Mouse (Mus musculus) erythroblast, adult 5-6 weeks (primary cell): ENCODE data around the gene Ano8. TPM values are rescaled to one million over a fixed set of nuclear protein-coding genes. Genes with fewer than 3 reads are reported as not detected.
"Not testable (repeated sequence)": the region's sequence is repeated elsewhere in the genome, so short reads cannot be mapped to it uniquely, and the experiment has no call there.

ENCODE experiments used
- ATAC-seq: replicated peaks from 2 replicates; pipeline ENCODE4 v1.8.0; 2016; ENCODE audit warnings: moderate number of reproducible peaks, mild to moderate bottlenecking, moderate TSS enrichment, inconsistent platforms; ENCODE audit not compliant: poor library complexity, low FRiP score, severe bottlenecking
- total RNA-seq, 2 experiments: library from RNA; stranded (forward) in 1 of 2; stranded (reverse) in 1 of 2; fragments of 150-400 nt in 1 of 2; fragments of 200-764, 138-1000 nt in 1 of 2; gene quantifications; 2 replicates each; pipeline versions ENCODE4 v1.2.3 to v1.2.4; 2015 to 2017; ENCODE audit warnings: low replicate concordance in 2 of 2

Gene Ano8
- total RNA-seq, 2 experiments from 2014 or later = not detected

GRCm38 (mm10) chr8:71456906-71457305 lies 28.9 kb downstream of the Ano8 start:
- ATAC-seq = peak; percentile 67

GRCm38 (mm10) chr8:71454668-71455067 lies 31.1 kb downstream of the Ano8 start:
- no peak for ATAC-seq

GRCm38 (mm10) chr8:71452669-71453068 lies 33.1 kb downstream of the Ano8 start:
- ATAC-seq = no peak

- no peak for ATAC-seq
Observed at GRCm38 (mm10) chr8:71451777-71452176, 34.0 kb downstream of the Ano8 start.

- no peak for ATAC-seq
Observed at GRCm38 (mm10) chr8:71451337-71451736, 34.4 kb downstream of the Ano8 start.

- ATAC-seq = no peak
Observed at GRCm38 (mm10) chr8:71445096-71445495, 40.7 kb downstream of the Ano8 start.

GRCm38 (mm10) chr8:71441404-71441803 lies 44.4 kb downstream of the Ano8 start:
- ATAC-seq = peak; percentile 85

- ATAC-seq = no peak
Observed at GRCm38 (mm10) chr8:71437041-71437440, 48.7 kb downstream of the Ano8 start.

GRCm38 (mm10) chr8:71432935-71433334 lies 52.8 kb downstream of the Ano8 start:
- not testable (repeated sequence) for ATAC-seq

Other genes with a start within 250 kb of the Ano8 start
- 8.1 and 13.6 TPM in 2 replicates for gene Myo9b, start 213.2 kb downstream of the Ano8 start, total RNA-seq (2015; ENCODE audit: low replicate concordance)
- 14.5 and 22.6 TPM in 2 replicates for gene Myo9b, start 213.2 kb downstream of the Ano8 start, total RNA-seq (2017; ENCODE audit: low replicate concordance)
- gene Haus8, start 213.0 kb downstream of the Ano8 start, total RNA-seq (2015; ENCODE audit: low replicate concordance) = 10.8 and 12.7 TPM in 2 replicates
- gene Haus8, start 213.0 kb downstream of the Ano8 start, total RNA-seq (2017; ENCODE audit: low replicate concordance) = 20.8 and 32.6 TPM in 2 replicates
- 35.2 and 37.4 TPM in 2 replicates for gene Use1, start 119.1 kb downstream of the Ano8 start, total RNA-seq (2015; ENCODE audit: low replicate concordance)
- 34.8 and 38.3 TPM in 2 replicates for gene Use1, start 119.1 kb downstream of the Ano8 start, total RNA-seq (2017; ENCODE audit: low replicate concordance)
- 2.1 and 4.0 TPM in 2 replicates for gene Ocel1, start 114.7 kb downstream of the Ano8 start, total RNA-seq (2015; ENCODE audit: low replicate concordance)
- gene Ocel1, start 114.7 kb downstream of the Ano8 start, total RNA-seq (2017; ENCODE audit: low replicate concordance) = 2.6 and 3.2 TPM in 2 replicates
- gene Nr2f6, start 104.0 kb downstream of the Ano8 start, total RNA-seq (2015; ENCODE audit: low replicate concordance) = 1.7 and 6.9 TPM in 2 replicates
- 0.42 and 0.94 TPM in 2 replicates for gene Nr2f6, start 104.0 kb downstream of the Ano8 start, total RNA-seq (2017; ENCODE audit: low replicate concordance)
- not detected in 2 replicates for gene Ushbp1, start 90.2 kb downstream of the Ano8 start, total RNA-seq (2015; ENCODE audit: low replicate concordance)
- not detected in 2 replicates for gene Ushbp1, start 90.2 kb downstream of the Ano8 start, total RNA-seq (2017; ENCODE audit: low replicate concordance)
- 31.9 and 60.8 TPM in 2 replicates for gene Babam1, start 89.1 kb downstream of the Ano8 start, total RNA-seq (2015; ENCODE audit: low replicate concordance)
- gene Babam1, start 89.1 kb downstream of the Ano8 start, total RNA-seq (2017; ENCODE audit: low replicate concordance) = 29.0 and 35.2 TPM in 2 replicates
- 8.2 and 10.8 TPM in 2 replicates for gene Ankle1, start 80.0 kb downstream of the Ano8 start, total RNA-seq (2015; ENCODE audit: low replicate concordance)
- 35.5 and 44.7 TPM in 2 replicates for gene Ankle1, start 80.0 kb downstream of the Ano8 start, total RNA-seq (2017; ENCODE audit: low replicate concordance)
- gene Abhd8, start 22.3 kb downstream of the Ano8 start, total RNA-seq (2015; ENCODE audit: low replicate concordance) = 0.58 and 0.63 TPM in 2 replicates
- gene Abhd8, start 22.3 kb downstream of the Ano8 start, total RNA-seq (2017; ENCODE audit: low replicate concordance) = 2.2 and 3.5 TPM in 2 replicates
- 1.9 and 20.9 TPM in 2 replicates for gene Mrpl34, start 21.0 kb downstream of the Ano8 start, total RNA-seq (2015; ENCODE audit: low replicate concordance)
- gene Mrpl34, start 21.0 kb downstream of the Ano8 start, total RNA-seq (2017; ENCODE audit: low replicate concordance) = 6.0 and 12.1 TPM in 2 replicates
- gene Dda1, start 16.8 kb downstream of the Ano8 start, total RNA-seq (2015; ENCODE audit: low replicate concordance) = 7.7 and 15.0 TPM in 2 replicates
- gene Dda1, start 16.8 kb downstream of the Ano8 start, total RNA-seq (2017; ENCODE audit: low replicate concordance) = 5.7 and 7.9 TPM in 2 replicates
- gene Gtpbp3, start 2.1 kb upstream of the Ano8 start, total RNA-seq (2015; ENCODE audit: low replicate concordance) = 0.58 and 3.1 TPM in 2 replicates
- gene Gtpbp3, start 2.1 kb upstream of the Ano8 start, total RNA-seq (2017; ENCODE audit: low replicate concordance) = 1.7 and 3.9 TPM in 2 replicates
- gene Plvap, start 25.8 kb upstream of the Ano8 start, total RNA-seq (2015; ENCODE audit: low replicate concordance) = 0.84 TPM in 1 of 2 replicates, not detected in the other
- gene Plvap, start 25.8 kb upstream of the Ano8 start, total RNA-seq (2017; ENCODE audit: low replicate concordance) = 0.26 TPM in 1 of 2 replicates, not detected in the other
- not detected in 2 replicates for gene Ccdc194, start 39.7 kb upstream of the Ano8 start, total RNA-seq (2015; ENCODE audit: low replicate concordance)
- gene Ccdc194, start 39.7 kb upstream of the Ano8 start, total RNA-seq (2017; ENCODE audit: low replicate concordance) = not detected in 2 replicates
- 5.6 and 7.7 TPM in 2 replicates for gene Bst2, start 51.5 kb upstream of the Ano8 start, total RNA-seq (2015; ENCODE audit: low replicate concordance)
- 8.2 and 10.1 TPM in 2 replicates for gene Bst2, start 51.5 kb upstream of the Ano8 start, total RNA-seq (2017; ENCODE audit: low replicate concordance)
- 11.3 and 18.6 TPM in 2 replicates for gene Mvb12a, start 57.0 kb upstream of the Ano8 start, total RNA-seq (2015; ENCODE audit: low replicate concordance)
- gene Mvb12a, start 57.0 kb upstream of the Ano8 start, total RNA-seq (2017; ENCODE audit: low replicate concordance) = 5.0 and 9.1 TPM in 2 replicates
- not detected in 2 replicates for gene Tmem221, start 72.9 kb upstream of the Ano8 start, total RNA-seq (2015; ENCODE audit: low replicate concordance)
- not detected in 2 replicates for gene Tmem221, start 72.9 kb upstream of the Ano8 start, total RNA-seq (2017; ENCODE audit: low replicate concordance)
- not detected in 2 replicates for gene Nxnl1, start 80.6 kb upstream of the Ano8 start, total RNA-seq (2015; ENCODE audit: low replicate concordance)
- not detected in 2 replicates for gene Nxnl1, start 80.6 kb upstream of the Ano8 start, total RNA-seq (2017; ENCODE audit: low replicate concordance)
- 0.42 and 1.2 TPM in 2 replicates for gene Slc27a1, start 82.9 kb upstream of the Ano8 start, total RNA-seq (2015; ENCODE audit: low replicate concordance)
- 0.51 TPM in 1 of 2 replicates, not detected in the other for gene Slc27a1, start 82.9 kb upstream of the Ano8 start, total RNA-seq (2017; ENCODE audit: low replicate concordance)
- gene Pgls, start 106.2 kb upstream of the Ano8 start, total RNA-seq (2015; ENCODE audit: low replicate concordance) = 24.0 and 27.4 TPM in 2 replicates
- 13.5 and 23.2 TPM in 2 replicates for gene Pgls, start 106.2 kb upstream of the Ano8 start, total RNA-seq (2017; ENCODE audit: low replicate concordance)
- gene Fam129c, start 111.7 kb upstream of the Ano8 start, total RNA-seq (2015; ENCODE audit: low replicate concordance) = not detected in 2 replicates
- not detected in 2 replicates for gene Fam129c, start 111.7 kb upstream of the Ano8 start, total RNA-seq (2017; ENCODE audit: low replicate concordance)
- gene Colgalt1, start 125.0 kb upstream of the Ano8 start, total RNA-seq (2015; ENCODE audit: low replicate concordance) = 9.8 and 19.9 TPM in 2 replicates
- gene Colgalt1, start 125.0 kb upstream of the Ano8 start, total RNA-seq (2017; ENCODE audit: low replicate concordance) = 9.6 and 10.8 TPM in 2 replicates
- gene Unc13a, start 185.8 kb upstream of the Ano8 start, total RNA-seq (2015; ENCODE audit: low replicate concordance) = not detected in 2 replicates
- gene Unc13a, start 185.8 kb upstream of the Ano8 start, total RNA-seq (2017; ENCODE audit: low replicate concordance) = 0.17 and 2.4 TPM in 2 replicates
- gene Jak3, start 190.3 kb upstream of the Ano8 start, total RNA-seq (2015; ENCODE audit: low replicate concordance) = 1.2 and 1.9 TPM in 2 replicates
- 0.43 and 1.4 TPM in 2 replicates for gene Jak3, start 190.3 kb upstream of the Ano8 start, total RNA-seq (2017; ENCODE audit: low replicate concordance)
- 8.5 TPM in 1 of 2 replicates, not detected in the other for gene Insl3, start 203.3 kb upstream of the Ano8 start, total RNA-seq (2015; ENCODE audit: low replicate concordance)
- gene Insl3, start 203.3 kb upstream of the Ano8 start, total RNA-seq (2017; ENCODE audit: low replicate concordance) = not detected in 2 replicates
- gene B3gnt3, start 215.8 kb upstream of the Ano8 start, total RNA-seq (2015; ENCODE audit: low replicate concordance) = 6.1 and 16.5 TPM in 2 replicates
- 11.2 and 12.9 TPM in 2 replicates for gene B3gnt3, start 215.8 kb upstream of the Ano8 start, total RNA-seq (2017; ENCODE audit: low replicate concordance)
- 20.2 and 26.5 TPM in 2 replicates for gene Fcho1, start 239.8 kb upstream of the Ano8 start, total RNA-seq (2015; ENCODE audit: low replicate concordance)
- 44.8 and 52.8 TPM in 2 replicates for gene Fcho1, start 239.8 kb upstream of the Ano8 start, total RNA-seq (2017; ENCODE audit: low replicate concordance)